Mouse (Mus musculus) adrenal gland, postnatal 4 days (tissue): ENCODE measurements around the gene Fli1. TPM values are rescaled to one million over a fixed set of nuclear protein-coding genes. Genes with fewer than 3 reads are reported as not detected.

Source experiments
- DNase-seq, 2 experiments: peaks; one replicate each; pipeline ENCODE4 v3.0.0; 2021 to 2022; ENCODE audit warnings: low spot score in 2 of 2, mixed read lengths in 2 of 2
- total RNA-seq, 2 experiments: library from RNA; stranded (reverse); gene quantifications; 2 replicates each; pipeline ENCODE4 v1.2.3; 2021

Fli1 gene
- total RNA-seq, 2 experiments from 2014 or later = 27.5 to 28.1 TPM

DNA sequence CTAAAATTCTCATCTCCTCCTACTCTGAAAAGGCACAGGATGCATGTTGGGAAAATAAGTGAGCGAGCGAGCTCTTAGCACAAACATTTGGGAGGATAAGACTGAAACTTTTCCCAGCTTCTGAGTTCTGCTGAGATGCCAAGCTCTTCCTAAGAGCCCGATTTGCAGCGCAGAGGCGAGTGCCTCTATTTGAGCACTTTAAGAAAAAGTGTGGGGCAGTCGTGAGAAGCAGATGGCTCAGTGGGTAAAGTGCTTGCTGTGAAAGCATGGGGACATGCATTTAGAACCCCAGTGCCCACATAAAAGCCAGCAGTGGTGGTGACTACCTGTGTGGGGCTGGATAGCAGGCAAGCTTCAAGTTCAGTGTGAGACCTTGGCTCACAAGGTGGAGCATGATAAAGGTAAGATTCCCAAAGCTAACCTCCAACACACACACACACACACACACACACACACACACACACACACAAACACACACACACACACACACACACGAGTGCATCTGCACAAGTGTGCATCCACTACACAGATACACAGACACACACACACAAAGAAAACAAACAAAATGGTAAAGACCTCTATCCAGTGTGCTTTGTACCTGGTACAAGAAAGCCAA lies 37.1 kb downstream of the Fli1 start:
- DNase-seq = no peak

DNA sequence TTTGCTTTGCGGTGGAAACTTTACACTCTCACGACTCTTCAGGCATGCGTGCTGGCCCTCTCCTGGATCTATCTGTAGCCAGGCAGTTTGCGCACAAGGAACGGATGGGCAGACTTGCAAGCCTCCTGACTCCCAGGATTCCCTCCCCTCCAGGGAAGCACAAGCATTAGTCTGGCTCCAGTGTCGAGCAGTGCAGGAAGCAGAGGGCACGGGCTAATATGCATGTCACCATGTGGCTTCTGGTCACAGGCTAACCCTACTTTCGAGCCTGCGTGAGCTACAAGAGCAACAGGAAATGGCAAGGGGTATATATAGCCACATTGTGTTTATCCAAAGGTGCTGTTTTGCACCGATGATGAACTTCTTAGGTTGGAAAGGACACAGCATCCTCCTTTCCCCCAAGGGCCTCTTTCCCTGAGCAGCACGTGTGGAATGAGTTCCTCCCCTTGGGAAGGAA lies 38.6 kb downstream of the Fli1 start:
- no peak for DNase-seq

DNA sequence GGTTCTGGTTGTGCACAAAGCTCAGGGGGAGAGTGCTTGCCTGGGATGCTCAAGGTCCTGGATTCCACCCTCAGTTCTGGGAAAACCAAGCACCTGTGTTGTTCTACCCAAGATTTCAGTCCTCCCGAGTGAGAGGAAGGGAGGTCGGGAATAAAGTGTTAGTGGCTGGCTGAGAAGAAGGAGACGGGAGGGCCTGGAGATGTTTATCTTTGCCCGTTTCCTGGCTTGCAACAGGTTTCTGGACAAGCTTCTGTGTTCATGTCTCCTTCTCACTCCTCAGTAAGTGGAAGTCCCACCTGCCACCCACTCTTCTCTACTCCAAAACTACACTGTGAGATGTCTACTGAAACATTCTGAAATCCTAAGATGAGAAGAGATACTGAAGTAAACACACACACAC lies 39.2 kb downstream of the Fli1 start:
- DNase-seq = no peak

DNA sequence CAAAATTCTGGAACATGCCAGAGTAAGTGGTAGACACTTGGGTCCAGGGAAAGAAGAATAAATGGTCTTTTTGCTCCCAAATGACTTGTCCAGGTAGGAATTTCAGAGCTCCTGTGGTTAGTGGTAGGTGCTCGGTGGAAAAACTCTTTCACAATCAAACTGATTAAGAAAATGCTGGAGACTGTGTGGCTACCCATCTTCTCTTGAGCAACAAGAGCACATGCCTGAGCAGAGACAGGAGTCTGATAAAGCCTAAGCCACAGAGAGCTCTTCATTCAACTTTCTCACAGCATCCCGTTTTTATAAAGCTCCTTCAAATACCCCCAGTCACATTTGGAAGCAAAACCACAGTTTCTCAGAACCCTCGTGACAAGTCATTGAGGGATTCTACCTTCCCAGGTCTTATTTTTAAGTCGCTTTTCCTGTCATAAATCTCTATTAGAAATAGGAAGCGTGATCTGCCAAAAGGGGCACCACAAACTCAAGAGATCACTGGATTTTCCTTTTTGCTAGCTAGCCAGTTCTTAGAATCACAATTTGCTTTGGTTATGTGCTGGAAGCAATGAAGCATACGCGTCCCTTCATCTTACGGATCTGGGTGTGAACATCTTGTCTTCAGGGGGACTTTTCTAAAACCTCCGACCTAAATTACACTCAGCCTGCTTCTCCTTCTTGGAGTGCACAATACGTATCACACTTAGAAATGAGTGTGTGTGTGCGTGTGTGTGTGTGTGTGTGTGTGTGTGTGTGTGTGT lies 40.2 kb downstream of the Fli1 start:
- DNase-seq = no peak

DNA sequence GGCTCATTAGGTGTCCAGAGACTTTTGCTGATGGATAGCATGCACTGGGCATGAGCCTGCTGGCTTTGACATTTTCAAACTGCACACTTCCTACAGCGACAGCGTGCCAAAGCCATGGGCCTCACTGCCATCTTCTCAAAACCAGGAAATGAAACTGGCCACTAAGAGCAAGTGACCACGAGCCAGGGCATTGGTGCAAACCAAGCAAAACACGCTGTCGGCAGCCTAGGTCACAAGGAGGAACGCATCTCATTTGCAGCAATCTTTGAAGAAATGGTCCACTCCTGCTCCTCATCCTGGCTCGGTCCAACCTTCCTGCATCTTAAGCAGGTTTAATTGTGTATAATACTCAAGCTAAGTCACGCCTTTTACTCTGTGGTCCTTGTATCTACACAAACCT lies 41.8 kb downstream of the Fli1 start:
- no peak for DNase-seq

- DNase-seq = no peak
Observed at GRCm38 (mm10) chr9:32500063-32500462, 42.6 kb downstream of the Fli1 start.

DNA sequence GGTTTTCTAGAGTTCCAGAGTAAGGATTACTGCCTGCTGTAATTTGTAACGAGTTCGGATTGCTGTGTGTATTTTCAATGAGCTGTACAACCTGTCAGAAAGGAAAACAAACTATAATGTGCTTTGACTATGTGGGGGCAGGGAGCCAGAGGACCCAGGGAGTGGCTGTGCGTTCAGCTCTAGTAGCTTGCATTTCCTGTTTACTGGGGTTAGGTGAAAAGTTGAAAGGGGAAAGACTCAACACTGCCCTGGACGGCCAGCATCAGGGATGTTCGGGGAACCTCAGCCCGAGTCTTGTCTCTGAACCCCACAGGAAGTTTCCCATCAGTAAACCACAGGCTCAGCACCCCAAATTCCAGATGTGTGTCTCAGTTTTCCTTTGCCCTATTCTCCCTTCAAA lies 43.2 kb downstream of the Fli1 start:
- DNase-seq = no peak

- no peak for DNase-seq
Observed at GRCm38 (mm10) chr9:32495643-32495997, 47.0 kb downstream of the Fli1 start.

DNA sequence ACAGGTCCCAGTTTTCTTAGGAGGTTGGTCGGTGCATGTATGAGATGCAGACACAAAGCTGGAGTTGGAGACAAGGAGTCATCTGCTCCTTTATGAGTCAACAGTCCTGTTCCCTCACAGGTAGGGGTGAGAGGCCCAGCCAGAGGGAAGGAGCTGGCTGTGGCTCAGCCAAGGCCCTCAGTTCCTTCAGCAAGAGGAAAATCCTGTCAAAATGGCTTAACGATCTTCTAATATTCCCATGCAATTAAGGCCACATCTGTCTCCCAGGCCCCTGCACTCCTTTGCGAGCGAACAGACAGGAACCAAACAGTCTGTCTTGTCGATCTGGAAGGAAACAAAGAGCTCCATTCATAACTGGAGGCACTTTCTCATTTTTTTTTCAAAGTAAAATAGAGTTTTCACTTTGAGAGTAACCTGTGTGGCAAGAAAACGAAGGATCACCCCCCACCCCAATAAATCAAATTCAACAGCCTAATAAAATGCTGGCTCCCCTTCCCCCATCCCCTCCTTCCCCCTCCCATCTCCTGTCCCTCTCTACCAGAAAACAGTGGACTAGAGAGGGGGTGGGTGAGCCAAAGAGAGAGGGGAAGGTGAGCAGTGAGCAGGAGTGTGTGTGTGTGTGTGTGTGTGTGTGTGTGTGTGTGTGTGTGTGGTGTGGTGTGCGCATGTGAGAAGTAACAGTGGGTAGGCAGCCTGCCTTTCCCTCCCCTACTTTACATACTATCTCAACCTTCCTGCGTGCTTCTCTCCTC lies 47.6 kb downstream of the Fli1 start:
- DNase-seq = no peak

- DNase-seq = no peak
Observed at GRCm38 (mm10) chr9:32493588-32494423, 48.9 kb downstream of the Fli1 start.

DNA sequence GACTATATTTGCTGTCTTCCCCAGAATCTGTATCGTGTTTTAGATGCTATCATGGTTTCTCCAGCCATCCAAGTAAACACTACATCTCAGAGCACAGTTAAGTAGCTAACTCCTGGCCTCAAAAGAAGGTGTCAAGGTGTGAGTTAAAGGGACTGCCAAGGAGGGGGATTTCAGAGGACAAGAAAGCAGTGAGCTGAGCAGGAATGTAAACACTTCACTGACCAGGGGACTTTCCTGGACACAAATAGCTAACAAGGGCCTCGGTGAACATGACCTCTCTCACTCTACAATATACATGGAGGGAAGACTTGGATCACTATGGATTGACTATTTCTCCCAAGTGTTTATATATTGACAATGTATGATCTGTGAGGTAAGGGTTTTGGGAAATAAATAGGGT lies 49.9 kb downstream of the Fli1 start:
- DNase-seq = no peak

DNA sequence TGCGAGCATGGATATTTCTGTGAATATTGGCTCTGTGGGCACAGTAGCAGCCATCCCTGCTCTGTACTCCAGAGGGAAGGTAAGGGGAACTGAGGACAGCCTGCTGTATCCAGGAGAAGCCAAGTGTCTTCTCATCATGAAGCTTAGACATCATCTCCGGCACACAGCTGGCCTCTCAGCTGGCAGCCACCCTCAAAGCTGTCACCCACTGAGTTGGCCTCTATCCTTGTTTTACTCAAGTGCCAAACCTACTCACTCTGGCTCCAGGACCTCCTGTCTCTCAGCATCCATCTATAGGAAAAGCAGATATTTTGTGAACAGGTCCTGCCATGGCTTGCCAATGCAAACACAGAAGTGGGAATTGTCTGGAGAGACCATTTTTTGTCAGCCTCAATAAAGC lies 51.2 kb downstream of the Fli1 start:
- DNase-seq = no peak

DNA sequence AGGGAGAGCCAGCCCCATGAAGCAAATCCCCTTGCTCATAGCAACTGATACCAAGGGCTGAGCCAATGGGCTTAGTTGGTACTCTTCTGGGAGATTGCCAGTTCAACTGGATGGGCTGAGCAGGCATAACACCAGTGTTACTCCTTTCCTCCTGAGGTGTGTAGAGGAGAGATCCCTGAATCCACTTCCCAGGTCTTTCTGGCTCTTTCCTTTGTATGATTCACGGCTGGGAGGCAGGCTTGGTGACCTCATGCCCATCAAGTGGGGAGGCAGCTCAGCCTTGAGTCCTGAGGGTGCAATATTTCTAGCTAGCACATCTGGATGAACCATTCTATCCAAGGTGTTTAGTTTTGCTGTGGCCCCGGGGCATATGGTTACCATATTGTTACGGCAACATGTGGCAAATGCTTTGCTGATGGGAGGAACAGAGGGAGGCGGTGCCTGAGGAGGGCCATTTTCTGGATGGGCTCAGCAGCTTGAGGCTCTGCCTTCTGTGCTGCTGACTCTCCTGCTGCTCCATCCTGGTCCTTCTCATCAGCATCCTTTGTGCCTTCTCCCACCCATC lies 52.8 kb downstream of the Fli1 start:
- DNase-seq = no peak

DNA sequence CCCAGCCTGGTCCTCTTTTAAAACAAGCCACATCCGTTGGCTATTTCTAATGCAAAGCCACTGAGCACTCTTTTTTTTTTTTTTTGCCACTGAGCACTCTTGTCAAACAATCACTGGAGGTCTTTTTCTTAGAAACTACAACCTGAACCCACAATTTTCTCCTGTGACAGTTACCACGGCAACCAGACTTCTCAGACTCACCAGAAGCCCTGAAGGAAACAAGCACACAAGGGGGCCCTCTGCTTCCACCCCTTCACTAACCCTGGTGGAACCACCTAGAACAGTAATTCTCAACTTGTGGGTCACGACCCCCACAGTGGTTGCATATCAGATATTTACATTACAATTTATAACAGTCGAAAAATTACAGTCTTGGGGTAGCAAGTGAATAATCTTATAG lies 53.3 kb downstream of the Fli1 start:
- no peak for DNase-seq

- DNase-seq = no peak
Observed at GRCm38 (mm10) chr9:32488627-32489026, 54.0 kb downstream of the Fli1 start.

DNA sequence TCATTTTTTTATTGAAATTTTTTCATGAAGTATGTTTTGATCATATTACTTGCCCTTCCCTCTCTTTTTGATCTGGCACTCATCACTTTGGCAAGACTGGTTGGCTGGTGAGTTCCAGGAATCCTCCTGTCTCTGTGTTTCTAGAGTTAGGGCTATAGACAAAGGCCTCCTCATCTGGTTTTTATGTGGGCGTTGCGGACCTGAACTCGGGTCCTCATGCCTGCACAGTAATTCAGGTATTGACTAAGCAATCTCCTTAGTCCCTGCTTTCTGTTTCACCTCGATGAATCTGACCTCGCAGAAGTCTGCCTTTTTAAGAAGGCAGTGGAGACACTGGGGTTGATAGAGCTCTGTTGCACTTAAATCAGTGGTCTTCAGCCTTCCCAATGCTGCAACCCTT lies 54.8 kb downstream of the Fli1 start:
- no peak for DNase-seq

- no peak for DNase-seq
Observed at GRCm38 (mm10) chr9:32487401-32487800, 55.3 kb downstream of the Fli1 start.

DNA sequence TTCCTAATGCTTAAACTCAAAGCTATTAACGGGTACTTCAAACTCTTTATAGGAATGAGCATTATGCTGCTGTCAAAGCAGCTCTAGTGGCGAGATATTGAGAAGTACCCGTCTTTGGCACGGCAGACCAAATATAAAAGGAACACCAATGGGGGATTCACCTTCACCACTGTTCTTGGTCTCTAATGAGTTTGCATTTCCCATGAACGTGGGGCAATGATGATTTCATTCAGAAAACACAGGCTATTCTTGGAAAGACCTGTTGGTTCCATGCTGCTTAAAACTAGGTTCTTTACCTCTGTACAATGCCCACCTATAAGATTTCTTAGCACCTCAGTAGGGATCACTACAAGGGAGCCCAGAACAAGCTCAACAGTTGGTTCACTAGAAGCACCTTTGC lies 62.2 kb downstream of the Fli1 start:
- no peak for DNase-seq

DNA sequence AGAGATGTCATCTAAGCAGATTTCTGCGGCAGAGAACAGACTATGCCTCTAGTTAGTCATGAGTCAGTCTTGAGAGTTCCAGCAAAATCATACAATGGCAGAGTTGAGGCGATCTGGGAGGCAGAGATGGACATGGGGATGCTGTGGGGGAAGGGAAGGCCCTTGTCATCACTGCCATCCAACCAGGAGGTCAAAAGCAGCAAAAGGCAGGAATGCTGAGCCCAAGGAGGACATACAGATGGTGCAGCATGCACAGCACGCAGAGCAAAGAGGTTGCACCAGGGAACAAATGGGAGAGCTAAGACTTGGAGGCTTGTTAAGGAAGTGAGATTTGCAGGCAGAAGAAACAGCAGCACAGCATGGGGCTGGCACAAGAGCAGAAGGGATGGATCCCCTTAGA lies 63.9 kb downstream of the Fli1 start:
- DNase-seq = no peak

DNA sequence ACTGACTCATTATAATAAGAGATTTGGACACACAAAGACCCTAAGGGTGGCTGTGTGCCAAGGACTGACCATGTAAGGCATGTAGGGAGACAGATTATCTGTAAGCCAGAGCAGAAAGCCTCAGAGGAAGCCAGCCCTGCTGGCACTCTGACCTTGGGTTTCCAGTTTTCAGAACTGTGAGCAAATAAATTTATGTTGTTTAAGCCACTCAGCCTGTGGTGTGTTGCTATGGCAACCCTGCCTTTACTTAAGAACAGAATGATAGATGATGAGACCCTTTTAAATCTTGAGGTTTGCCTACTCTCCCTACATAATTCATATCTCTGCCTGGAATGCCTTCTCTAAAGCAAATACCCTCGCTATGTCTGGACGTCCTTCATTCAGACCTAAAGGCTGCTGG lies 64.6 kb downstream of the Fli1 start:
- no peak for DNase-seq

GRCm38 (mm10) chr9:32476604-32477003 lies 66.1 kb downstream of the Fli1 start:
- no peak for DNase-seq
